Comparison of ENCODE assay signal across 24 mouse cellular contexts in the genomic region with DNA sequence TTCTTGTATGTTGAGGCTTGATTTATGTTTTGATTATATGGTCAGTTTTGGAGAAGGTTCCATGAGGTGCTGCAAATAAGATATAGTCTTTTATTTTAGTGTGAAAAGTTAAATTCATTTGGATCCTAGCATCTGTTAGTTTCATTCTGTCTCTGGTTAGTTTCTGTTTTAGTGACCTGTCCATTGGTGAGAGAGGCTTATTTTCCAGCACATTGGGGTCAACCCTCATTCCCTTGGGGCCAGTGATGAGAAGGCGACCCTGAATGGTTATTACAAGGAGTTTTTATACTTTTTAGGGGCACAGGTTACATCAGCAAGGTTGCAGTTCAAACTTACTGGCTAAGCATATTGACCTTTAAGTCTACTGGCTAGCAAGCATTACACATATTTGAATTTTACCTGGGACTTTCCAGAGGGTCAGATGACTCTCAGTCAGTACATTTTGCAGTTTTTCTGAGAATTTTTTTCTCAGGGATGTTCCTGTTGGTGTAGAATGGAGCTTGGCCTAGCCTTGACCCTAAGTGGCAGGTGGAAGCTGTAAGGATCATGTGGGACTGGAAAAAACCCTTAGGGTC.
DNase-seq lines count a peak whose midpoint lies in the region; ATAC-seq lines count a peak whose summit lies in the region.
"Had no signal": no experiment of that assay in that cellular context is flagged by ENCODE, and none has a peak within 500 bp of the region (broad histone marks: within the 10 kb centered on the region; RNA-seq: fewer than 3 reads in every experiment).

No protein-coding gene starts in this region.

- H3K27me3 ChIP-seq in splenic B cell, adult 2 months (ENCODE audit: control insufficient read depth, insufficient read depth, low read length, poor library complexity, severe bottlenecking), result no peaks in the 10 kb centered on the region
- H3K27me3 ChIP-seq: embryonic facial prominence, embryonic 13.5 days; embryonic facial prominence, embryonic 15.5 days; forebrain, embryonic 12.5 days; Patski had no signal

- no peaks in the 10 kb centered on the region for H3K36me3 ChIP-seq in splenic B cell, adult 2 months (ENCODE audit: control insufficient read depth, insufficient read depth, low read length, poor library complexity, severe bottlenecking)
- H3K36me3 ChIP-seq: embryonic facial prominence, embryonic 13.5 days; embryonic facial prominence, embryonic 15.5 days; forebrain, embryonic 10.5 days; forebrain, embryonic 12.5 days had no signal

- DNase-seq in heart, adult 11 months, result peak; percentile 39
- DNase-seq in heart, postnatal 25 days (ENCODE audit: low spot score), result no peak
- DNase-seq in splenic B cell, adult 2 months (ENCODE audit: low read depth, low spot score), result peak; percentile 22
- no peak for DNase-seq in adrenal gland, postnatal 25 days
- no peak for DNase-seq in urinary bladder, postnatal 4 days (ENCODE audit: low spot score in 2 of 2)
- DNase-seq: adrenal gland, adult 8-10 months; adrenal gland, postnatal 14 days; cerebellum, adult 11 months; cerebellum, adult 18-20 months; cerebellum, adult 9-10 months; cerebellum, postnatal 14 days; cerebellum, postnatal 36 days; embryo, embryonic 11 days had no signal

- intact Hi-C loops in heart, postnatal 25 days (cut with DNase I), result no loop called here

- peak; percentile 80 for ATAC-seq in CD4-positive, CD25-positive, alpha-beta regulatory T cell, adult 4 months
- ATAC-seq in inflammation-experienced regulatory T-cells, adult 6 months, result peak; percentile 32
- no peak for ATAC-seq in megakaryocyte progenitor cell, adult 5-6 weeks (replicated peaks; ENCODE audit: poor library complexity)
- ATAC-seq: activated CD4-positive, CD25-positive, alpha-beta regulatory T cell, adult 4 months; forebrain, embryonic 14.5 days; forebrain, embryonic 16.5 days; Patski had no signal

Comparison
In these comparisons a context has a peak if more than half of its experiments do, and no peak if none do; other contexts are left out.
1. DNase-seq: peak in heart, adult 11 months (single experiment) and splenic B cell, adult 2 months (single experiment); none in heart, postnatal 25 days (single experiment), adrenal gland, postnatal 25 days (single experiment) and urinary bladder, postnatal 4 days (0 of 2).